Mouse (Mus musculus) midbrain, embryonic 16.5 days (tissue): Measurements from ENCODE around the gene Rps16. TPM values are rescaled to one million over a fixed set of nuclear protein-coding genes. Genes with fewer than 3 reads are reported as not detected.

Source experiments
- ATAC-seq: fragments of 200-750 bp; cut with Nextera tagmentation; 2 replicates; pipeline ENCODE4 v1.8.0; 2017; ENCODE audit warnings: moderate TSS enrichment
- H3K27ac ChIP-seq: fragments of 300-500 bp; sonication (generic); 2 replicates; pipeline ENCODE4 v1.5.1; 2014; ENCODE audit warnings: mild to moderate bottlenecking, low read length, mixed read lengths
- H3K27me3 ChIP-seq: fragments of 300-500 bp; sonication (generic); 2 replicates; pipeline ENCODE4 v1.6.1; 2014; ENCODE audit warnings: low read depth, low read length, mixed read lengths; ENCODE audit not compliant: control insufficient read depth, insufficient read depth
- H3K36me3 ChIP-seq: fragments of 300-500 bp; sonication (generic); 2 replicates; pipeline ENCODE4 v1.6.1; 2014; ENCODE audit warnings: mild to moderate bottlenecking, low read length, moderate library complexity, mixed read lengths; ENCODE audit not compliant: control insufficient read depth, insufficient read depth
- H3K4me1 ChIP-seq: fragments of 300-500 bp; sonication (generic); 2 replicates; pipeline ENCODE4 v1.6.1; 2014; ENCODE audit warnings: mild to moderate bottlenecking, low read length, mixed read lengths; ENCODE audit not compliant: control insufficient read depth, insufficient read depth
- H3K4me2 ChIP-seq: fragments of 300-500 bp; sonication (generic); 2 replicates; pipeline ENCODE4 v1.6.1; 2014; ENCODE audit warnings: mild to moderate bottlenecking, low read length, mixed read lengths
- H3K4me3 ChIP-seq: fragments of 300-500 bp; sonication (generic); 2 replicates; pipeline ENCODE4 v1.5.1; 2014; ENCODE audit warnings: low read depth, mild to moderate bottlenecking, low read length, moderate library complexity, mixed read lengths
- H3K9ac ChIP-seq: fragments of 300-500 bp; sonication (generic); 2 replicates; pipeline ENCODE4 v1.6.1; 2014; ENCODE audit warnings: low read depth, low read length, mixed read lengths
- H3K9me3 ChIP-seq: fragments of 300-500 bp; sonication (generic); replicated peaks from 2 replicates; pipeline ENCODE4 v1.6.1; 2014; ENCODE audit warnings: mild to moderate bottlenecking, low read length, mixed read lengths; ENCODE audit not compliant: control insufficient read depth, poor library complexity, severe bottlenecking
- WGBS: fragments of 180-500 bp; shearing (Covaris S2); extraction: QIAGEN DNeasy Blood & Tissue Kit; methylation state at CpG from one replicate; pipeline ENCODE4 v1.1.7; 2014; 5-methylcytosine and 5-hydroxymethylcytosine counted together
- polyA plus RNA-seq: library from polyadenylated mRNA; unstranded; fragments of >200 nt; fragmentation: Nextera tagmentation; extraction: Ambion mirVana; gene quantifications from 2 replicates; pipeline ENCODE4 v1.2.1, GENCODE M21; 2015

The Rps16 gene
- polyA plus RNA-seq, 1 experiment from 2014 or later = 435 TPM

GRCm38 (mm10) chr7:28367663-28368275, 17.3 kb downstream of the Rps16 start:
- Histone ChIP-seq H3K9ac (no peak overlapping the region), H3K36me3 (no peaks in the 10 kb centered on the region), H3K4me1 (peaks cover 9% of the 10 kb centered on the region), H3K27ac (no peak overlapping the region), H3K4me3 (no peak overlapping the region), H3K9me3 (no peaks in the 10 kb centered on the region), H3K4me2 (no peak overlapping the region), H3K27me3 (no peaks in the 10 kb centered on the region)
- WGBS = 90% methylated on average over 16 of the region's 16 CpGs
- ATAC-seq = no peak

GRCm38 (mm10) chr7:28368276-28368920, 17.9 kb downstream of the Rps16 start:
- WGBS = 91% methylated on average over 16 of the region's 16 CpGs
- H3K27ac ChIP-seq = no peak overlapping the region
- no peaks in the 10 kb centered on the region for H3K36me3 ChIP-seq
- H3K4me2 ChIP-seq = no peak overlapping the region
- H3K27me3 ChIP-seq = no peaks in the 10 kb centered on the region
- peaks cover 9% of the 10 kb centered on the region for H3K4me1 ChIP-seq
- no peak overlapping the region for H3K4me3 ChIP-seq
- peak overlapping the region; percentile 25; the same call in 1 of the 2 replicates for H3K9ac ChIP-seq
- H3K9me3 ChIP-seq = no peaks in the 10 kb centered on the region
- no peak for ATAC-seq

- H3K4me3 ChIP-seq = no peak overlapping the region
- H3K9me3 ChIP-seq = no peaks in the 10 kb centered on the region
- no peak for ATAC-seq
- peaks cover 9% of the 10 kb centered on the region for H3K4me1 ChIP-seq
- 97% methylated on average over 14 of the region's 14 CpGs for WGBS
- no peak overlapping the region for H3K27ac ChIP-seq
- no peaks in the 10 kb centered on the region for H3K36me3 ChIP-seq
- peak overlapping the region; percentile 96; the same call in 1 of the 2 replicates for H3K4me2 ChIP-seq
- H3K27me3 ChIP-seq = no peaks in the 10 kb centered on the region
- H3K9ac ChIP-seq = no peak overlapping the region
Observed at GRCm38 (mm10) chr7:28370051-28370450, 19.6 kb downstream of the Rps16 start.

- no peak for ATAC-seq
- 4% methylated on average over 11 of the region's 11 CpGs for WGBS
- no peaks in the 10 kb centered on the region for H3K36me3 ChIP-seq
- peaks cover 12% of the 10 kb centered on the region for H3K4me1 ChIP-seq
- H3K4me2 ChIP-seq = peak overlapping the region; percentile 96
- no peaks in the 10 kb centered on the region for H3K27me3 ChIP-seq
- H3K4me3 ChIP-seq = peak overlapping the region; percentile 88
- H3K9ac ChIP-seq = peak overlapping the region; percentile 80
- peak overlapping the region; percentile 88 for H3K27ac ChIP-seq
- H3K9me3 ChIP-seq = no peaks in the 10 kb centered on the region
Observed at GRCm38 (mm10) chr7:28370977-28371513, 20.6 kb downstream of the Rps16 start.

- ATAC-seq = 0 out of 2 replicates have a peak, but pooled peaks have one; percentile 2
- Histone ChIP-seq H3K9me3 (no peaks in the 10 kb centered on the region), H3K4me3 (peak overlapping the region; percentile 88), H3K27ac (peak overlapping the region; percentile 88), H3K27me3 (no peaks in the 10 kb centered on the region), H3K4me2 (peak overlapping the region; percentile 96), H3K36me3 (no peaks in the 10 kb centered on the region), H3K9ac (peak overlapping the region; percentile 80), H3K4me1 (peaks cover 18% of the 10 kb centered on the region)
- under 1% methylated on average over 25 of the region's 43 CpGs for WGBS
Observed at GRCm38 (mm10) chr7:28371514-28371989, 21.1 kb downstream of the Rps16 start.

- peak; percentile 91 for ATAC-seq
- under 1% methylated on average over 60 of the region's 66 CpGs for WGBS
- Histone ChIP-seq H3K4me2 (peak within 1 kb of the TSS; percentile 96), H3K36me3 (no peaks in the 10 kb centered on the region), H3K4me1 (peaks cover 19% of the 10 kb centered on the region), H3K9me3 (no peaks in the 10 kb centered on the region), H3K27ac (peak within 1 kb of the TSS; percentile 88), H3K4me3 (peak within 1 kb of the TSS; percentile 88), H3K9ac (peak within 1 kb of the TSS; percentile 80), H3K27me3 (peaks cover under 1% of the 10 kb centered on the region; the same call in 1 of the 2 replicates)
Observed at GRCm38 (mm10) chr7:28372251-28373108, 22.0 kb downstream of the Rps16 start, which contains the start of gene Plekhg2. Plekhg2 (minus strand) TSS chr7:28372599.

- peak; percentile 11 for ATAC-seq
- Histone ChIP-seq H3K27me3 (peaks cover 4% of the 10 kb centered on the region; the same call in 1 of the 2 replicates), H3K4me1 (peaks cover 21% of the 10 kb centered on the region), H3K36me3 (no peaks in the 10 kb centered on the region), H3K4me2 (peak overlapping the region; percentile 96), H3K4me3 (peak overlapping the region; percentile 88), H3K9ac (peak overlapping the region; percentile 18; the same call in 1 of the 2 replicates), H3K27ac (peak overlapping the region; percentile 88; the same call in 1 of the 2 replicates), H3K9me3 (no peaks in the 10 kb centered on the region)
- under 1% methylated on average over 9 of the region's 9 CpGs for WGBS
Observed at GRCm38 (mm10) chr7:28373131-28373581, 22.7 kb downstream of the Rps16 start.

- Histone ChIP-seq H3K4me1 (peaks cover 23% of the 10 kb centered on the region), H3K9me3 (no peaks in the 10 kb centered on the region), H3K4me2 (no peak overlapping the region), H3K27me3 (peaks cover 4% of the 10 kb centered on the region; the same call in 1 of the 2 replicates), H3K4me3 (no peak overlapping the region), H3K9ac (no peak overlapping the region), H3K36me3 (no peaks in the 10 kb centered on the region), H3K27ac (0 out of 2 replicates have a peak overlapping the region, but pooled peaks have one; percentile 10)
- 82% methylated on average over 7 of the region's 7 CpGs for WGBS
- no peak for ATAC-seq
Observed at GRCm38 (mm10) chr7:28373891-28374495, 23.5 kb downstream of the Rps16 start.
